Mouse (Mus musculus): ENCODE measurements around the gene Necap2. TPM values are rescaled to one million over a fixed set of nuclear protein-coding genes. Genes with fewer than 3 reads are reported as not detected.
A peak's percentile ranks its signal among the peaks of the same experiment; 100 is the strongest.

Necap2 gene
- total RNA-seq, 4 experiments from 2014 or later: 41.4 to 55.0 (median 46.9) TPM

GRCm38 (mm10) chr4:141033606-141034549 is 44.3 kb downstream of the Necap2 start:
- no peak for DNase-seq (ENCODE audit: low spot score in 2 of 2)

- DNase-seq (ENCODE audit: low spot score in 2 of 2): peak; percentile 72 to 81
Observed at GRCm38 (mm10) chr4:141031733-141032132, 46.4 kb downstream of the Necap2 start.

GRCm38 (mm10) chr4:141030541-141031206 is 47.5 kb downstream of the Necap2 start:
- DNase-seq (ENCODE audit: low spot score in 2 of 2): no peak

GRCm38 (mm10) chr4:141024992-141025391 is 53.2 kb downstream of the Necap2 start:
- DNase-seq (ENCODE audit: low spot score in 2 of 2): no peak

- no peak for DNase-seq (ENCODE audit: low spot score in 2 of 2)
Observed at GRCm38 (mm10) chr4:141024052-141024451, 54.1 kb downstream of the Necap2 start.

- no peak for DNase-seq (ENCODE audit: low spot score in 2 of 2)
Observed at GRCm38 (mm10) chr4:141021614-141021929, 56.6 kb downstream of the Necap2 start.

GRCm38 (mm10) chr4:141020811-141021613 is 57.1 kb downstream of the Necap2 start:
- no peak for DNase-seq (ENCODE audit: low spot score in 2 of 2)

GRCm38 (mm10) chr4:141020220-141020619 is 57.9 kb downstream of the Necap2 start:
- DNase-seq (ENCODE audit: low spot score in 2 of 2): no peak

GRCm38 (mm10) chr4:141017657-141018436 is 60.3 kb downstream of the Necap2 start:
- DNase-seq (ENCODE audit: low spot score in 2 of 2): no peak

Other genes starting within 250 kb of the Necap2 start
- gene Padi1, start 232.6 kb downstream of the Necap2 start, total RNA-seq (2022): under 1 TPM in 2 of 4 experiments, not detected in 2; 0.08 to 0.16 TPM
- gene Padi2, start 172.0 kb downstream of the Necap2 start, total RNA-seq (2022): 10 to 100 TPM; 25.4 to 44.6 (median 32.6) TPM
- gene Sdhb, start 117.2 kb downstream of the Necap2 start, total RNA-seq (2022): 100 to 1,000 TPM; 169 to 190 (median 176) TPM
- 100 to 1,000 TPM; 144 to 156 (median 150) TPM for gene Atp13a2, start 91.5 kb downstream of the Necap2 start, total RNA-seq (2022)
- 1 to 10 TPM; 4.2 to 6.6 (median 5.5) TPM for gene Mfap2, start 67.9 kb downstream of the Necap2 start, total RNA-seq (2022)
- 10 to 100 TPM; 67.9 to 92.0 (median 76.6) TPM for gene Crocc, start 17.8 kb downstream of the Necap2 start, total RNA-seq (2022)
- under 1 TPM in 2 of 4 experiments, not detected in 2; 0.20 to 0.23 TPM for gene Spata21, start 10.0 kb upstream of the Necap2 start, total RNA-seq (2022)
- 10 to 100 TPM; 50.3 to 75.0 (median 59.3) TPM for gene Szrd1, start 61.4 kb upstream of the Necap2 start, total RNA-seq (2022)
- 10 to 100 TPM; 22.3 to 24.1 (median 23.5) TPM for gene Fbxo42, start 69.6 kb upstream of the Necap2 start, total RNA-seq (2022)
- gene Rsg1, start 135.6 kb upstream of the Necap2 start, total RNA-seq (2022): 1 to 10 TPM; 2.8 to 5.2 (median 3.4) TPM
- gene Arhgef19, start 161.1 kb upstream of the Necap2 start, total RNA-seq (2022): 10 to 100 TPM; 17.8 to 23.3 (median 21.1) TPM
- 1 to 10 TPM; 1.3 to 2.7 (median 2.2) TPM for gene Epha2, start 222.9 kb upstream of the Necap2 start, total RNA-seq (2022)

Measured in layer of hippocampus, adult 8-10 months (tissue).